Mouse (Mus musculus): ENCODE measurements around the gene Dnajc1.

Gene Dnajc1

DNA sequence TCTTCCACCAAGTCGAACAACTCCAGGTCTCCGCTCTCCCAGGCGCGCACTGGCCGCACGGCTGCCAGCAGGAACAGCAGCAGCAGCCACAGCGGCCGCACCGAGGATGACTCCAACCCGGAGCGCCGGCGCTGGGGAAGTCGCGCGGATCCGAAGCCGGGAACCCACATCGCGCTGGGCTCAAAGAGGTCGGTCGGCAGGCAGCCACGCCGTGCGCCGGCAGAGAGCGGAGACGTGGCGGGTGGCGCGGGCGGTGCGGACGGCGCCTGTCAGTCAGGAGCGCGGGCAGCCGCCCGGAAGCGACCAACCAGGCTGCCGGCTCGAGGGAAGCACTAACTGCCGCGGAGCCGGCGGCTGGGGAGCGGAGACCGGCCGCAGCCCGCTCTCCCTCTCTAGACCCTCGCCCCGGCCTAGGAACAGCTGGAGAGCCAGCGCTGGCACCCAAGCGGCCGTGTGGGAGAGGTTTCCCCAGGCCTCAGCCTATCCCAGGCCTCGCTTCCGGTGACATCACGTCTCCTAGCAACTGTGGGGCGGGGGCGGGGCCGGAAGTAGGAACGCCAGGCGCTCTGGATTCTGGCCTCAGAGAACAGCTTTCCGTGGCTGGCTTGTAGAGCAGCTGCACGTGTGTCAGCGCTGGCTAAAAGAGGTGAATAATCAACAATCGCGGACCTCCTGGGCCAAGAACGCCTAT is at the start of gene Dnajc1:
Dnajc1 (minus strand) TSS at position 500 of the 691 bp plus-strand sequence.
- DNase-seq = peak; percentile 91 to 93

- DNase-seq = no peak
These were observed 49.2 kb upstream of the Dnajc1 start for GRCm38 (mm10) chr2:18441871-18442270.

GRCm38 (mm10) chr2:18415242-18415641 is 22.6 kb upstream of the Dnajc1 start:
- DNase-seq = no peak

DNA sequence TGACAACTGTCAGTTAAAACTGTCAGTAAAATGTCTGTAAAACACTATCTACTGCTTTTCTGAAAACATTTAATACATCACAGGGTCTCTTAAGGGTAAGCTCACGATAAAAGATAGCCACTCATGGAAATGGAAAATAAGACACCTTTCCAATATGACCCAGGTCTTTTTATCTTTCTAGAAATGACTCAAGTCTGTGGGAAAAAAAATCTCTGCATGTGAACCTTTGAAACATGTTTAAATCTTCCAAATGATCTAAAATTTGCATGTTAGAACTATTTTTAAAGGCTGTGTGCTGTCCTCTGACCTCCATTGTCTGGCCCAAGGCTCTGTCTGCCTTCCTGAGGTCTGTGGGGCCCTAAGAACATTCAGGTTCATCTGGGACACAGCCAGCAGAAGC is 11.0 kb upstream of the Dnajc1 start:
- DNase-seq = no peak

- no peak for DNase-seq
These were observed 9.1 kb upstream of the Dnajc1 start for GRCm38 (mm10) chr2:18401771-18402170.

GRCm38 (mm10) chr2:18393022-18393519 is 441 bp upstream of the Dnajc1 start:
- peak in 1 of 2 experiments; percentile 9 for DNase-seq

- DNase-seq = no peak
These were observed 769 bp downstream of the Dnajc1 start for GRCm38 (mm10) chr2:18391861-18392260.

DNA sequence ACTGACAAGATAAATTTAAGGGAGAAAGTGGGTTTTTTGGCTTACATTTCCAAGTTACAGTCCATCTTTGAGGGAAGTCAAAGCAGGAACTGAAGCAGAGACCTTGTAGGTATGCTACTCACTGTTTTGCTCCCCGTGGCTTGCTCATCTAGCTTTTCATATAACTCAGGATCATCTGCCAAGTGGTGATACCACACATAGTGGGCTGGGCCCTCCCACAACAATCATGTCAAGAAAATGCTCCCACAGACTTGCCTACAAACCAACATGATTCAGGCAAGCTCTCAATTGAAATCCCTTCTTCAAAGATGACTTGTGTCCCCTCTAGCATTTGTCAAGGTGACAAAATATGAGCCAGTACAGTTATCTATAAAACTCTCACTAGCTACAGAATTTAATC is 3.0 kb downstream of the Dnajc1 start:
- no peak for DNase-seq

GRCm38 (mm10) chr2:18381662-18382061 is 11.0 kb downstream of the Dnajc1 start:
- DNase-seq = peak in 1 of 2 experiments; percentile 15

DNA sequence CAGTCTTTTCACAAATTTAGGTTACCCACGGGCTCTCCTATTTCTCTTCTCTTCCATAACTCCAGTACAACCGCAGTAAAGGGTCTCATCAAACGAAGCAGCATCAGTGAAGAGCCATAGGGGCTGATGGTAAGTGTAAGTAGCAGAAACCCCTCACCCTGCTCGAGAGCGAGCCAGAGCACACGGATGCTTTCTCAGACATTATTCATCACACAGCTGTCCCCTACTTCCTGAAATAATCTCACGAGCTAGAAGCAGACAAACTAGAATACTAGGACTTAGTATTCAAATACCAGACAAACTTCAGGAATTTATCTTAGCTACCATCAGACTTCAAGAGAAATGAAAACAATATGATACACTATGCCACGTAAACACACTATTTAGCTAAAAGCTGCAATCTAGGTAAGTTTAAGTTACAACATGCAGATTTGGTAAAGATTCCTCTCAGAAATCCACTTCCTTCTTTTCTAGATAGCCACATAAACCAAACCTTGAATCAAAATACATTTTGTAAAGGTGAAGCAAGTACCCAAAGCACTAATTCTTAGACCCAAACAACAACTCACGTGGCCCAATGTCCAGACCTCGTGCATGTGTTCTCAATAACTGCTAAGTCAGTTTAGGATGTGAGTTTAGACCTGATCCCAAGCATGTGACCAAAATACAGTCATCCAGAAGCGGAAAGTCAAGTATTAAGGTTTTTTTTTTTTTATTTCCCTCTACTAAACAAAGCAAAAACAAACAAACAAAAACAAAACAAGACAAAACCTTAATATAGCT is 20.0 kb downstream of the Dnajc1 start:
- DNase-seq = no peak

DNA sequence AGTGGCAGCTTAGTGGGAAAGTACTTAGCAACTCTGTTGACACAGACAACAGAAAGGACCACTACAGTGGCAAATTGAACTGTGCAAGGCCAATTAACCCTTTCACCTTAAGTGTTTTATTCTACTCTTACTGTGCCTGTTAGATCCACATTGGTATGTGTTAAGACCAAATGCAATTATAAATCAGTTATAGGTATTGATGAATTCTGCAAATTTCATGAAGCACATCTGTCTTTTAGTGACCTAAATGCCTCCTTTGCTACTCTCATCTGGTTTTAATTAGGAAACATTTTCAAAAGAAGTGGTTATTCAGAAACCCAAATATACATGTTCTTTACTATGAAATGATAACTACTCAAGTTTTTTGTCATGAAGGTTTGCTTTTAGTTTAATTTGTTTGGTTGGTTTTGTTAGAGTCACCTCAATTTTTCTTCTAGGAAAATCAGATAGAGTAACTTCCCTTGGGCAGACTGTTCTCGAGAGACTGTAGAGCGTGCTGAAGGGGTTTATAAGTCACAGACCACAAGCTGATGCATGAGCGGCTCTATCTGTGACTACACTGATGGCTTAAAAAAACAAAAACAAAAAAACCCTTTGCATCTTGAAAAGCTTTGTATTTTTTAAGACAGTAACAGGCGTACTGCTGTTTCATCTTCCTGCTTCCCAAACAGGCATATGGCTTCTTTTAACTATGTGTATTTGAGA is 21.7 kb downstream of the Dnajc1 start:
- DNase-seq = no peak

DNA sequence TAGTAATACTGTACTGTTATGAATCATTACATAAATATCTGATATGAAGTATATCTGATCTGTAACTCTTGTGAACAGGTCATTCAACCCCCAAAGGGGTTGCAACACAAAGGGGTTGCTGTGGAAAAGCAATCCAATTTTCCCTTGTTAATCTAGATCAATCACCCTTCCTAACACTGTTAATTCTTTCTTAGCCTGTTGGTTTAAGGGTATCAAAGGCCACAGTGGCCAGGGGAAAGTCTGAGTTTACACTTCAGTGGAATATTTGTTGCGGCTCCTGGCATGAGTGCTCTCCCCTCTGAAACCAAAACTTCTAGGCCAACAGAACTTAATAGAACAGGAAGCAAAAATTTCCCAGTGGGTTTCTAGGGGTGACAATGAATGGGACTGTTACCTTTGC is 28.2 kb downstream of the Dnajc1 start:
- no peak for DNase-seq

- DNase-seq = peak; percentile 9 to 19
These were observed 37.3 kb downstream of the Dnajc1 start for GRCm38 (mm10) chr2:18355293-18355692.

GRCm38 (mm10) chr2:18352620-18353019 is 40.0 kb downstream of the Dnajc1 start:
- peak; percentile 6 to 20 for DNase-seq

GRCm38 (mm10) chr2:18343464-18343863 is 49.2 kb downstream of the Dnajc1 start:
- peak in 1 of 2 experiments; percentile 34 for DNase-seq

DNA sequence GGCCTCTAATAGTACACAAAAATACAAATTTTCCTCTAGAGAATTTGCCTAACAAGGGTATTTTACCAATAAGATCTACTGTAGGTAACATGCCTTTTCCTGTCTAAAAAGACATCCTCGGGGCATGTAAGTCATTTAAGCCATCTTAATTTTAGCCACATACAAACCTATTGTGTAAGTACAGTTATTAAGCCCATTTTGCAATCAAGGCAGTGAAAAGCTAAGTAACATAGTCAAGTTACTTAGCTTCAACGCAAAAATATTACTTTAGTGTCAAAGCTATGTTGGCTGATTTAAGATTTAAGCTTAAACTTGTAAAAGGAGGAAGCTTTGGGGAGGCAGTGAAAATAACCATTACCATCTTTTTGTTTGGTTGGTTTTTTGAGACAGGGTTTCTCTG is 74.0 kb downstream of the Dnajc1 start:
- DNase-seq = no peak

GRCm38 (mm10) chr2:18317503-18318281 is 74.9 kb downstream of the Dnajc1 start:
- no peak for DNase-seq

- DNase-seq = no peak
These were observed 75.7 kb downstream of the Dnajc1 start for GRCm38 (mm10) chr2:18316909-18317308.

GRCm38 (mm10) chr2:18310261-18311104 is 82.1 kb downstream of the Dnajc1 start:
- DNase-seq = no peak

- DNase-seq = no peak
These were observed 85.0 kb downstream of the Dnajc1 start for GRCm38 (mm10) chr2:18307440-18308305.

DNA sequence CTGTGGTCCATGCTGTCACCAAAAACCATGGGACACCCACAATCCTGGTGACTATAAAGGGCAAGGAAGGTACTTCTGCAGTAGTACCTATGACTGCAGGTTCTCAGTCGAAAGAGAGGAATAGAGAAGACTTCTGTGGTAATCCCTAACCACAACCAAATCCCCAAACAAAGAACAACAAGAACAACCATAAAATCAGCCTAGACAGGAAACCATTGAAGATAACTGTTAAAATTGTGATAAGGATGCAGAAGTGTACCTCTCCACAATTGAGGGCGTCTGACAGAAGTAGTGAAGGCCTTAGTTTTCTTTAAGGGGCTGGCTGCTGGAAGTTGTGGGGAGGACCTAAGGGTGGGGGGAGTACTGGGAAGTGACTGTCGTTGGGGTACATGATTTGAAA is 91.7 kb downstream of the Dnajc1 start:
- DNase-seq = no peak

Measured in cerebellum, postnatal 14 days (tissue).